Mouse (Mus musculus): ENCODE data around the gene Stam. TPM values are rescaled to one million over a fixed set of nuclear protein-coding genes. Genes with fewer than 3 reads are reported as not detected.

Gene Stam
- polyA plus RNA-seq, 1 experiment from 2014 or later = 141 TPM

DNA sequence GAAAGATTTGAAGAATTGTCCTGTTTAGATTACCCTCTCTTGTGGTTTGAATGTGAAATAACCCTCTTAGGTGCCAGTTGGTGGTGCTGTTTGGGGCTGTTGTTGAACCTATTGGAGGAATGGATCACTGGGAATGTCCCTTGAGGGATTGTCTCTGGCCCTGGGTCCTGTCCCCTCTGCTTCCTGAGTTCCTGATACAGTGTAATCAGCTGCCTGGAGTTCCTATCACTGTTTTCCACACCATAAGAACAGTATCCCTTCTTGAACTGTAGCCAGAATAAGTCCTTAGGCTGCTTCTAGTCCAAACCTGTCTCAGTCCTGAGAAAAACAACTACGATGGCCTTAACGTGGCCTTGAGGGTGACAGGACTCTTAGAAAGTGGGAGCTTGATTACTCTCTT, 28.7 kb downstream of the Stam start:
- H3K9me3 ChIP-seq (ENCODE audit: control insufficient read depth, low read length) = no peaks in the 10 kb centered on the region
- 79% methylated on average over 2 of the region's 2 CpGs for WGBS
- H3K27me3 ChIP-seq (replicated peaks; ENCODE audit: control insufficient read depth, insufficient read depth, low read length) = no peaks in the 10 kb centered on the region
- no peak for ATAC-seq
- H3K27ac ChIP-seq (ENCODE audit: low read length) = no peak overlapping the region
- H3K4me1 ChIP-seq (replicated peaks; ENCODE audit: control insufficient read depth, insufficient read depth, low read length) = no peaks in the 10 kb centered on the region
- no peaks in the 10 kb centered on the region for H3K36me3 ChIP-seq (ENCODE audit: control insufficient read depth, insufficient read depth)
- H3K9ac ChIP-seq (replicated peaks; ENCODE audit: low read depth, low read length) = no peak overlapping the region
- H3K4me3 ChIP-seq (replicated peaks; ENCODE audit: low read length) = no peak overlapping the region
- no peak overlapping the region for H3K4me2 ChIP-seq (ENCODE audit: low read length)

DNA sequence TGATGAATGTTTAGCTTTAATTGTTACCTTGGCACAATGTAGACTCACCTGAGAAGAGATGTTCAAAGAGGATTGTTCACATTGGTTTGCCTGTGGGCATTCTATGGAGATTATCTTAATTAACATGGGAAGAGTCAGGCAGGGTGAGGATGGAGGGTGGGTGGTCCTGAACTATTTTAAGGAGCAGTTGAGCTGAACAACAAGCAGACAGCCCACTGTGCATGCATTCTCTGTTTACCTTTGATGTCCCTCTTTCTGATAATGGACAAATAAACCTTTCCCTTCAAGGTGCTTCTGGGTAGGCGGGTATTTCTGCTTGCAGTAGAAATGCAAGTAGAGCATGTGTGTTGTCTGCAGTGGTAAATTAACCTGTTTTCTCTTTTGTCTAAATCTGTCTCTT, 30.0 kb downstream of the Stam start:
- Histone ChIP-seq H3K36me3 (ENCODE audit: control insufficient read depth, insufficient read depth) (no peaks in the 10 kb centered on the region), H3K27ac (ENCODE audit: low read length) (no peak overlapping the region), H3K9me3 (ENCODE audit: control insufficient read depth, low read length) (no peaks in the 10 kb centered on the region), H3K4me3 (replicated peaks; ENCODE audit: low read length) (no peak overlapping the region), H3K27me3 (replicated peaks; ENCODE audit: control insufficient read depth, insufficient read depth, low read length) (no peaks in the 10 kb centered on the region), H3K9ac (replicated peaks; ENCODE audit: low read depth, low read length) (no peak overlapping the region), H3K4me1 (replicated peaks; ENCODE audit: control insufficient read depth, insufficient read depth, low read length) (no peaks in the 10 kb centered on the region), H3K4me2 (ENCODE audit: low read length) (no peak overlapping the region)
- 86% methylated on average over 1 of the region's 1 CpGs for WGBS
- no peak for ATAC-seq

DNA sequence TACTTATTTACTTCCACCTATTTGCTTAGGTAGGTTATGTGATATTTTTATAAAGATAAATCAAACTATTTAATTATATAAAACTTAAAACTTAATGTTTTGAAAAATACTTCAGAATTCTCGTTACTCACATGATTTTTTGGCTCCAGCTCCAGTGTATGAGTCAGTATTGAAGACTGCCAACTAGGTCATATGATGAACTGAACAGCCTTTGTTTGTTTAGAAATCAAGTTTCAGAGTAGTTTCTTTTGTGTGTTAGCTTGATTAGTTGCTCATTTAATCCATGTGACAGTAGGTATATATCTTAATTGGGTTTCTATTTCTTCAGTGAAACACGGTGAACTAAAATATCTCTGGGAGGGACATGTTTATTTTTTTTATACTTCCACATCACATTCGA, 33.8 kb downstream of the Stam start:
- no peaks in the 10 kb centered on the region for H3K27me3 ChIP-seq (replicated peaks; ENCODE audit: control insufficient read depth, insufficient read depth, low read length)
- ATAC-seq = no peak
- no peak overlapping the region for H3K27ac ChIP-seq (ENCODE audit: low read length)
- H3K9ac ChIP-seq (replicated peaks; ENCODE audit: low read depth, low read length) = no peak overlapping the region
- H3K36me3 ChIP-seq (ENCODE audit: control insufficient read depth, insufficient read depth) = no peaks in the 10 kb centered on the region
- no peaks in the 10 kb centered on the region for H3K4me1 ChIP-seq (replicated peaks; ENCODE audit: control insufficient read depth, insufficient read depth, low read length)
- no peak overlapping the region for H3K4me2 ChIP-seq (ENCODE audit: low read length)
- no peak overlapping the region for H3K4me3 ChIP-seq (replicated peaks; ENCODE audit: low read length)
- no peaks in the 10 kb centered on the region for H3K9me3 ChIP-seq (ENCODE audit: control insufficient read depth, low read length)
- WGBS = 50% methylated on average over 3 of the region's 3 CpGs

DNA sequence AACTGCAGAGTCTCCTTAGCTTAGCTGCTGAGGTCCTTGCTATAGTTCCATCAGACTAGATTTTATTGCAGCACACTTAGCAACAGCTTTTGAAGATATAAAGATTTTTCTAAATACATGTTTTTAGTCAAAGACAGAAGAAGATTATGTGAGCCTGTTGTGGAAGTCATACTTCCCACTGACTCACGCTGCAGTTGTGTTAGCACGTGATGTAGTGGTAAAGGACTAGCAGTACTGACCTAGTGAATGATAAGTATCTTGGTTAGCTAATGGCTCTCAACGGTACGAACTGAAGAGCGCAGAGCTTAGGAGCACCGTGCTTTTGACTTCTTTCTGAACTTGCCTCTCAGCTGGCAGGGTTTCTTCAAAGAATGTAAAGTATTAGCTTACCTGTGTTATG, 52.5 kb downstream of the Stam start:
- H3K4me1 ChIP-seq (replicated peaks; ENCODE audit: control insufficient read depth, insufficient read depth, low read length) = no peaks in the 10 kb centered on the region
- H3K36me3 ChIP-seq (ENCODE audit: control insufficient read depth, insufficient read depth) = peaks cover 11% of the 10 kb centered on the region
- 93% methylated on average over 6 of the region's 6 CpGs for WGBS
- no peak for ATAC-seq
- no peak overlapping the region for H3K27ac ChIP-seq (ENCODE audit: low read length)
- no peak overlapping the region for H3K4me3 ChIP-seq (replicated peaks; ENCODE audit: low read length)
- H3K4me2 ChIP-seq (ENCODE audit: low read length) = no peak overlapping the region
- H3K27me3 ChIP-seq (replicated peaks; ENCODE audit: control insufficient read depth, insufficient read depth, low read length) = no peaks in the 10 kb centered on the region
- H3K9ac ChIP-seq (replicated peaks; ENCODE audit: low read depth, low read length) = no peak overlapping the region
- H3K9me3 ChIP-seq (ENCODE audit: control insufficient read depth, low read length) = no peaks in the 10 kb centered on the region

DNA sequence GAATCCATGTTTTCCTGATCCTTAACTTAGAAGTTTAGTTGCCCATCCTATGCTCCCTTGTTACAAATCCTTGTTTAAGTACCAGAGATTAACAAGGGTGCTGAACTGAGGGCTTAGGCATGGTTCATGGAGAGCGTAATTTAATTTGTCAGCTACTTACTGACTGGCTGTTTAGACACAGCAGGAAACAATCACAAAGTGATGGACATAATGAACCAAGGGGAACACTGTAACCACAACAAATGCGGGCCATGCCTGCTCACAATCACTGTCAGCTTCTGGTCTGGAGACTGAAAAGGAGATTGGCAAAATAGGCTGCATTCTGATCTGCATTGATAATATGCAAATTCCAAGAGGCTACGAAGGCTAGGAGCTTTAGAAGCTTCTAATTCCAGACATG, 53.7 kb downstream of the Stam start:
- no peak overlapping the region for H3K27ac ChIP-seq (ENCODE audit: low read length)
- H3K27me3 ChIP-seq (replicated peaks; ENCODE audit: control insufficient read depth, insufficient read depth, low read length) = no peaks in the 10 kb centered on the region
- H3K9me3 ChIP-seq (ENCODE audit: control insufficient read depth, low read length) = no peaks in the 10 kb centered on the region
- H3K9ac ChIP-seq (replicated peaks; ENCODE audit: low read depth, low read length) = no peak overlapping the region
- 9% methylated on average over 3 of the region's 3 CpGs for WGBS
- no peak; the same call in 1 of the 2 replicates for ATAC-seq
- H3K36me3 ChIP-seq (ENCODE audit: control insufficient read depth, insufficient read depth) = peaks cover 16% of the 10 kb centered on the region
- H3K4me3 ChIP-seq (replicated peaks; ENCODE audit: low read length) = no peak overlapping the region
- H3K4me1 ChIP-seq (replicated peaks; ENCODE audit: control insufficient read depth, insufficient read depth, low read length) = peaks cover 2% of the 10 kb centered on the region; the same call in 1 of the 2 replicates
- no peak overlapping the region for H3K4me2 ChIP-seq (ENCODE audit: low read length)

DNA sequence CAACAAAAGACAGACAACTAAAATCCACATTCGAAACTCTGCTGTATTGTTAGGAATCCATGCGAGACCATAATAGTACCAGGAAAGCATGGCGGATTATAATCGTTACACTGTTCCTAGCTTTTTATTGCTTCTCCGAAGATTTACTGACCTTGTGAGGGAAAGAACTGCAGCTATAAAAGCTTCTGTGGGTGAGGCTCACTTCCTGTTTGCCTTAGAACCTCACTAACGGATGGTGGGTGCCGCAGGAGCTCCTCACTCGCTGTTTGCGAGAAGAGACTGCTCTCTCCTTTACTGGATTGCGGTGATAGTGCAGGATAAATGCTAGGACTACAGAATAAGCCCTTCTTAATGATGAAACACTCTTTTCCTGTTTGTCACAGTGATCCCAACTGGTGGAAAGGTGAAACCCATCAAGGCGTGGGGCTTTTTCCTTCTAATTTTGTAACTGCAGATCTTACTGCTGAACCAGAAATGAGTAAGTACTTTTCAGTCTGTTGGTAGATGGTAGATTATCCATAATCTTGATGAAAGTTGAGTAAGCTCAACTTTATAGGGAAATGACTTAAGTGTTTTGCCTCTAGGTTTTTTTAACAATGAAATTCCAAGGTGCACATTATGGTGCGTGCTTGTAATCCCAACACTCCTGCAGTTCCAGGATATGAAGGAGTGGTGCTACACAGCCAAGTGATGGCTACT, 56.9 kb downstream of the Stam start:
- 90% methylated on average over 12 of the region's 12 CpGs for WGBS
- no peak overlapping the region for H3K9ac ChIP-seq (replicated peaks; ENCODE audit: low read depth, low read length)
- no peak overlapping the region for H3K27ac ChIP-seq (ENCODE audit: low read length)
- H3K27me3 ChIP-seq (replicated peaks; ENCODE audit: control insufficient read depth, insufficient read depth, low read length) = no peaks in the 10 kb centered on the region
- H3K4me1 ChIP-seq (replicated peaks; ENCODE audit: control insufficient read depth, insufficient read depth, low read length) = peaks cover 2% of the 10 kb centered on the region; the same call in 1 of the 2 replicates
- H3K9me3 ChIP-seq (ENCODE audit: control insufficient read depth, low read length) = no peaks in the 10 kb centered on the region
- no peak overlapping the region for H3K4me2 ChIP-seq (ENCODE audit: low read length)
- H3K4me3 ChIP-seq (replicated peaks; ENCODE audit: low read length) = no peak overlapping the region
- peaks cover 11% of the 10 kb centered on the region for H3K36me3 ChIP-seq (ENCODE audit: control insufficient read depth, insufficient read depth)
- ATAC-seq = no peak

DNA sequence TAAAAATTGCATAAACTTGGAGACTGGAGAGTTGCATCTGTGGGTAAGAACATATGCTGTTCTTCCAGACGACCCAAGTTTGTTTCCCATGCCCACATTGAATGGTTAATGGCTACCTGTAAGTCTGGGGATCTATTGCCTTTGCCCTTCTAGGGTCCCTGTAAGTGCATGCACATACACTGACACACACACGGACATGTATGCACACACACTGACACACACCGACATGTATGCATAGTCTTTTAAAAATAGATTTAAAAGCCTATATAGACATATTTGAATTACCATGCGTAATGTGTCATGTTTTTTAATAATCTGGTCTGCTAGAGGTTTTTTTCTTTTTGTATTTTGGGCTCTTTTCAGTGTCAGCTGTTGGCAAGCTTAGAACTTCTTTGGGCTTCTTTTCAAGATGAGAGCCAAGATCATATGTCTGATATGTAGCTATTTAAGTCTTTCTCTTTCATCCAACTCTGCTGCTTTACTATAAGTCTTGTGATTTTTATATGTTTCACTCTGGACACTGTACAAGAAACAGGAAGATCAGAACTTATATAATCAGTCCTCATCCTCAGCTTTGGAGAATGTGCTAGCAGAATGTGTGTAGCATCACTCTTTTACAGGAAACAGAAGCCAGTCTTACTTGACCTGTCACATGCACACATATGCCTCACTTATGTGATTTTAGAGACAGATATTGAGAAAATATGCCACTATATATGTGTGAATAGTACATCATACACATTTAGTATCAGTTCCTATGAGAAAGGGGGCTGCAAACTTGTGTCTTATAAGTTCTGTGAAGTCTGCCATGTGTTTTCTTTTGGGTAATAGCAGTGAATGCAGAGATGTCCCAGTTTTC, 58.8 kb downstream of the Stam start:
- Histone ChIP-seq H3K9me3 (ENCODE audit: control insufficient read depth, low read length) (no peaks in the 10 kb centered on the region), H3K4me3 (replicated peaks; ENCODE audit: low read length) (no peak overlapping the region), H3K9ac (replicated peaks; ENCODE audit: low read depth, low read length) (no peak overlapping the region), H3K4me2 (ENCODE audit: low read length) (no peak overlapping the region), H3K36me3 (ENCODE audit: control insufficient read depth, insufficient read depth) (peaks cover 11% of the 10 kb centered on the region), H3K4me1 (replicated peaks; ENCODE audit: control insufficient read depth, insufficient read depth, low read length) (peaks cover 2% of the 10 kb centered on the region; the same call in 1 of the 2 replicates), H3K27me3 (replicated peaks; ENCODE audit: control insufficient read depth, insufficient read depth, low read length) (no peaks in the 10 kb centered on the region), H3K27ac (ENCODE audit: low read length) (no peak overlapping the region)
- peak; percentile 93 for ATAC-seq
- WGBS = 72% methylated on average over 4 of the region's 4 CpGs

DNA sequence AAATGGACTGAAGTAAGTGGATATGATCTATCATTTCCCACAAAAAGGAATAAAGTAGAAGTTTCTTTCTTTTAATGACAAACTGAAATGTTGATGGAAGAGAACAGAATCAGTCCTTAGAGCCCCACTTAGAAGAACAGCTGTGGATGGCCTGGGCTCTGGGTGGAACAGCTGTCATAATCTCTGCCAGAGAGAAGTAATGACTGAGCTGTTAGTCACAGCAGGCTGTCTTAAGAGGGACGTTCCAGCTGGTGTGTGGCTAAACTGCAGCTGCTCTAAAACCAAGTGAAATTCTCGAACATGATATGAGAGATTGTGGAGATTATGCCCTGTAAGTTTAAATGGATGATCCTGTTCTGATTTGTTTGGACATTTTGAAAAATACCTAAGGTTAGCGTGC, 63.0 kb downstream of the Stam start:
- WGBS = 71% methylated on average over 3 of the region's 3 CpGs
- Histone ChIP-seq H3K27me3 (replicated peaks; ENCODE audit: control insufficient read depth, insufficient read depth, low read length) (no peaks in the 10 kb centered on the region), H3K36me3 (ENCODE audit: control insufficient read depth, insufficient read depth) (peaks cover 6% of the 10 kb centered on the region), H3K9me3 (ENCODE audit: control insufficient read depth, low read length) (no peaks in the 10 kb centered on the region), H3K4me2 (ENCODE audit: low read length) (no peak overlapping the region), H3K27ac (ENCODE audit: low read length) (no peak overlapping the region), H3K4me1 (replicated peaks; ENCODE audit: control insufficient read depth, insufficient read depth, low read length) (peaks cover 2% of the 10 kb centered on the region; the same call in 1 of the 2 replicates), H3K9ac (replicated peaks; ENCODE audit: low read depth, low read length) (no peak overlapping the region), H3K4me3 (replicated peaks; ENCODE audit: low read length) (no peak overlapping the region)
- ATAC-seq = no peak

DNA sequence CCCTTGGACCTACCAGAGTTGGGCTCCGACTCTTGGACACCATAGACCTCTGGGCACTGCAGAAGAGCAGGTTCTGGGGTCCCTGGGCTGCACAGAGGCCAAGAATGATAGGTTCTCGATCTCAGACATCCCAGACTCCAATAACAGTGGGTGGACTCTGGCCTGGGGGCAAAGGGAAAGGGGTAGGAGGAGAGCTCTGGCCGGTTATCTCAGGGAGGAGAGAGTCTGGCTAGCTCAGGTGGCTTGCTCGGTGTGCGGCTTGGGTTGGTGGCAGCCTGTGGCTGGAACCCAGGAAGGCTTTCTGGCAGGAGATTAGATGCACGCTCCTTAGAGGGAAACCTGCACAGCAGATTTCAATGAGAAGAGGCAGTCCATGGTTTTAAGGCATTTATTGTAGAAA, 65.7 kb downstream of the Stam start:
- no peak overlapping the region for H3K4me3 ChIP-seq (replicated peaks; ENCODE audit: low read length)

More for the DNA sequence above, 65.7 kb downstream of the Stam start:
- H3K27ac ChIP-seq (ENCODE audit: low read length) = no peak overlapping the region
- no peaks in the 10 kb centered on the region for H3K9me3 ChIP-seq (ENCODE audit: control insufficient read depth, low read length)
- ATAC-seq = no peak
- peaks cover 13% of the 10 kb centered on the region; the same call in 1 of the 2 replicates for H3K36me3 ChIP-seq (ENCODE audit: control insufficient read depth, insufficient read depth)
- no peaks in the 10 kb centered on the region for H3K4me1 ChIP-seq (replicated peaks; ENCODE audit: control insufficient read depth, insufficient read depth, low read length)
- no peak overlapping the region for H3K9ac ChIP-seq (replicated peaks; ENCODE audit: low read depth, low read length)
- no peak overlapping the region for H3K4me2 ChIP-seq (ENCODE audit: low read length)
- WGBS = 92% methylated on average over 6 of the region's 6 CpGs
- H3K27me3 ChIP-seq (replicated peaks; ENCODE audit: control insufficient read depth, insufficient read depth, low read length) = no peaks in the 10 kb centered on the region
